Mouse (Mus musculus): ENCODE measurements around the gene Vars.
"Not testable (repeated sequence)": the region's sequence is repeated elsewhere in the genome, so short reads cannot be mapped to it uniquely, and the experiment has no call there.

Gene Vars

GRCm38 (mm10) chr17:34971694-34972068 is 29.1 kb upstream of the Vars start:
- DNase-seq (ENCODE audit: extremely low read depth, insufficient read length, low spot score), result not testable (repeated sequence)

GRCm38 (mm10) chr17:34972069-34972749 is 28.6 kb upstream of the Vars start, which contains the start of the genes Hspa1a and Hspa1l:
TSS of gene Hspa1a (minus strand) at chr17:34972156.
TSS of gene Hspa1l (plus strand) at chr17:34972703.
- DNase-seq (ENCODE audit: extremely low read depth, insufficient read length, low spot score), result not testable (repeated sequence)

- no peak for DNase-seq (ENCODE audit: extremely low read depth, insufficient read length, low spot score)
These were observed 24.9 kb upstream of the Vars start for GRCm38 (mm10) chr17:34975581-34976492.

- no peak for DNase-seq (ENCODE audit: extremely low read depth, insufficient read length, low spot score)
These were observed 23.8 kb upstream of the Vars start for GRCm38 (mm10) chr17:34977000-34977399.

GRCm38 (mm10) chr17:34978239-34978638 is 22.5 kb upstream of the Vars start:
- no peak for DNase-seq (ENCODE audit: extremely low read depth, insufficient read length, low spot score)

- no peak for DNase-seq (ENCODE audit: extremely low read depth, insufficient read length, low spot score)
These were observed 21.2 kb upstream of the Vars start for GRCm38 (mm10) chr17:34979631-34980030.

GRCm38 (mm10) chr17:34980655-34981054 is 20.1 kb upstream of the Vars start:
- peak; percentile 62 for DNase-seq (ENCODE audit: extremely low read depth, insufficient read length, low spot score)

GRCm38 (mm10) chr17:34981690-34982180 is 19.1 kb upstream of the Vars start, which contains the start of gene Lsm2:
TSS of gene Lsm2 (plus strand) at chr17:34981862.
- peak; percentile 93 for DNase-seq (ENCODE audit: extremely low read depth, insufficient read length, low spot score)

GRCm38 (mm10) chr17:34982328-34982727 is 18.5 kb upstream of the Vars start:
- DNase-seq (ENCODE audit: extremely low read depth, insufficient read length, low spot score), result no peak

- DNase-seq (ENCODE audit: extremely low read depth, insufficient read length, low spot score), result no peak
These were observed 16.6 kb upstream of the Vars start for GRCm38 (mm10) chr17:34984218-34984617.

GRCm38 (mm10) chr17:34994751-34995150 is 6.0 kb upstream of the Vars start:
- no peak for DNase-seq (ENCODE audit: extremely low read depth, insufficient read length, low spot score)

GRCm38 (mm10) chr17:34995192-34995591 is 5.6 kb upstream of the Vars start:
- DNase-seq (ENCODE audit: extremely low read depth, insufficient read length, low spot score), result not testable (repeated sequence)

GRCm38 (mm10) chr17:34995927-34996326 is 4.9 kb upstream of the Vars start:
- DNase-seq (ENCODE audit: extremely low read depth, insufficient read length, low spot score), result not testable (repeated sequence)

GRCm38 (mm10) chr17:34996411-34997141 is 4.2 kb upstream of the Vars start:
- DNase-seq (ENCODE audit: extremely low read depth, insufficient read length, low spot score), result no peak

GRCm38 (mm10) chr17:34997142-34997483 is 3.7 kb upstream of the Vars start:
- DNase-seq (ENCODE audit: extremely low read depth, insufficient read length, low spot score), result no peak

- DNase-seq (ENCODE audit: extremely low read depth, insufficient read length, low spot score), result no peak
These were observed 2.0 kb upstream of the Vars start for GRCm38 (mm10) chr17:34998526-34999430.

- peak; percentile 70 for DNase-seq (ENCODE audit: extremely low read depth, insufficient read length, low spot score)
These were observed 693 bp upstream of the Vars start for GRCm38 (mm10) chr17:34999871-35000716.

GRCm38 (mm10) chr17:35001452-35002152 is 815 bp downstream of the Vars start:
- DNase-seq (ENCODE audit: extremely low read depth, insufficient read length, low spot score), result no peak
